ENCODE assay signal across 14 mouse cellular contexts in the genomic region with DNA sequence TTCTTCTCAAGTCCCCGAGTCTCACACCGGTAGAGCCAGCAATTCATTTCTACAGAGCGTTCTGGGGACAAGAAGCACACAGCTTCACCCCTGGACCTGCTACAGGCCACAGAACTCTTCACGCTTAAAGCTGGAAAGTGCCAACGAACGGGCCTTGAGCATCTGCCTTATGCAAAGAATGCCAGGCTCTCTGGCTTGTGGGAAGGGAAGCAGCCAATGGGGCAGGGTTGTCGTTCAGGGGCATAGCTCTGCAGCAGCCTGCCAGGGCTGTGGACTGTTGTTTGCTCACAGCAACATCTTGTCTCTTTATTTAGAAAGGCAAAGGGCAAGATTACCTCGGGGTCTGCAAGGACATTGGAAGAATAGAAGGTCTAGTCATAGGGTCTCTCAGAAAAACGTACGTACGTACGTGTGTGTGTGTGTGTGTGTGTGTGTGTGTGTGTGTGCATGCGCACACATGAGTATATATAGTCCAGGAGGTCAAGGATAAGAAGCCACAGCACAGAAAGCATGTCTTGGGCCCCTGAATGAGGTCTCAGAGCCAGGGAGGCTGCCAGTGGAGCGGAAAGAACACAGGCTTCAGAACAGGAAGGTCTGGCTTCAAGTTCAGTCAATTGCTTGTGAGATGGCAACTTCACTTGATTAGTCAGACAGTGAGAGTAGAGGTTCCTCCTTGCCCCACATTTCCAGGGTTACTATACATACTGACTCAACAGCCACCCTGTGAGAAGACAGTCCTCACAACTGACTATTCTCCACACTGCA. TPM values are rescaled to one million over a fixed set of nuclear protein-coding genes. Genes with fewer than 3 reads are reported as not detected.
A peak's percentile ranks its signal among the peaks of the same experiment; 100 is the strongest.
DNase-seq lines count a peak whose midpoint lies in the region; ATAC-seq and TF ChIP-seq lines count a peak whose summit lies in the region.
"Had no signal": no experiment of that assay in that cellular context is flagged by ENCODE, and none has a peak within 500 bp of the region (broad histone marks: within the 10 kb centered on the region; RNA-seq: fewer than 3 reads in every experiment).

No protein-coding gene starts in this region.

- 0 out of 2 replicates have a peak, but pooled peaks have one; percentile 16 for ATAC-seq in intestine, embryonic 16.5 days
- ATAC-seq in intestine, embryonic 15.5 days: no peak
- no peak for ATAC-seq in neural tube, embryonic 15.5 days (ENCODE audit: low FRiP score)
- ATAC-seq in intestine, postnatal 0 days: no peak
- no peak for ATAC-seq in megakaryocyte-erythroid progenitor cell, adult 5-6 weeks (replicated peaks; ENCODE audit: low FRiP score, low TSS enrichment, poor library complexity, severe bottlenecking)

- no peaks in the 10 kb centered on the region for H3K9me3 ChIP-seq in intestine, embryonic 16.5 days (ENCODE audit: control insufficient read depth, low read length)
- H3K9me3 ChIP-seq in intestine, embryonic 15.5 days: no peaks in the 10 kb centered on the region
- no peaks in the 10 kb centered on the region for H3K9me3 ChIP-seq in neural tube, embryonic 15.5 days (replicated peaks)
- no peaks in the 10 kb centered on the region for H3K9me3 ChIP-seq in intestine, postnatal 0 days (ENCODE audit: control insufficient read depth)
- H3K9me3 ChIP-seq: embryonic facial prominence, embryonic 15.5 days; limb, embryonic 13.5 days had no signal

- H3K36me3 ChIP-seq in intestine, embryonic 16.5 days (ENCODE audit: control insufficient read depth, insufficient read depth, low read length): no peaks in the 10 kb centered on the region
- H3K36me3 ChIP-seq in intestine, embryonic 15.5 days: no peaks in the 10 kb centered on the region
- H3K36me3 ChIP-seq in neural tube, embryonic 15.5 days: no peaks in the 10 kb centered on the region
- H3K36me3 ChIP-seq in intestine, postnatal 0 days (ENCODE audit: control insufficient read depth, insufficient read depth): no peaks in the 10 kb centered on the region
- H3K36me3 ChIP-seq: embryonic facial prominence, embryonic 15.5 days; limb, embryonic 13.5 days had no signal

- no peaks in the 10 kb centered on the region for H3K27me3 ChIP-seq in intestine, embryonic 16.5 days (replicated peaks; ENCODE audit: control insufficient read depth, insufficient read depth, low read length)
- no peaks in the 10 kb centered on the region for H3K27me3 ChIP-seq in intestine, embryonic 15.5 days (replicated peaks)
- no peaks in the 10 kb centered on the region for H3K27me3 ChIP-seq in neural tube, embryonic 15.5 days (replicated peaks)
- H3K27me3 ChIP-seq in intestine, postnatal 0 days (replicated peaks; ENCODE audit: control insufficient read depth, insufficient read depth, low read length): no peaks in the 10 kb centered on the region
- H3K27me3 ChIP-seq: embryonic facial prominence, embryonic 15.5 days; limb, embryonic 13.5 days had no signal

- no peak overlapping the region for H3K9ac ChIP-seq in intestine, embryonic 16.5 days (ENCODE audit: low read depth, low read length)
- H3K9ac ChIP-seq in intestine, embryonic 15.5 days: no peak overlapping the region
- H3K9ac ChIP-seq in neural tube, embryonic 15.5 days (replicated peaks): no peak overlapping the region
- no peak overlapping the region for H3K9ac ChIP-seq in intestine, postnatal 0 days (ENCODE audit: low read depth, low read length)
- H3K9ac ChIP-seq: embryonic facial prominence, embryonic 15.5 days; limb, embryonic 13.5 days had no signal

- H3K4me1 ChIP-seq in intestine, embryonic 16.5 days (ENCODE audit: control insufficient read depth, insufficient read depth, low read length): peaks cover 16% of the 10 kb centered on the region
- H3K4me1 ChIP-seq in intestine, embryonic 15.5 days (replicated peaks): peaks cover 7% of the 10 kb centered on the region
- 0 out of 2 replicates have a peak, but pooled peaks cover 17% of the 10 kb centered on the region for H3K4me1 ChIP-seq in neural tube, embryonic 15.5 days
- no peaks in the 10 kb centered on the region for H3K4me1 ChIP-seq in intestine, postnatal 0 days (replicated peaks; ENCODE audit: control insufficient read depth, insufficient read depth, low read length)

- H3K27ac ChIP-seq in intestine, embryonic 16.5 days (ENCODE audit: low read length): no peak overlapping the region; the same call in 1 of the 2 replicates
- no peak overlapping the region for H3K27ac ChIP-seq in intestine, embryonic 15.5 days
- H3K27ac ChIP-seq in neural tube, embryonic 15.5 days (replicated peaks): peak overlapping the region; percentile 52; the same call in 1 of the 2 replicates
- H3K27ac ChIP-seq in intestine, postnatal 0 days (ENCODE audit: low read depth, low read length): peak overlapping the region; percentile 35; the same call in 1 of the 2 replicates
- H3K27ac ChIP-seq: embryonic facial prominence, embryonic 15.5 days; limb, embryonic 13.5 days had no signal

- TF ChIP-seq CTCF in intestine, postnatal 0 days (IDR thresholded peaks at IDR 0.05; ENCODE audit: low read depth): no peak

- H3K4me3 ChIP-seq in intestine, embryonic 16.5 days (ENCODE audit: low read length): no peak overlapping the region
- no peak overlapping the region for H3K4me3 ChIP-seq in intestine, embryonic 15.5 days (replicated peaks)
- H3K4me3 ChIP-seq in neural tube, embryonic 15.5 days (replicated peaks): no peak overlapping the region
- no peak overlapping the region for H3K4me3 ChIP-seq in intestine, postnatal 0 days (ENCODE audit: low read depth, low read length)
- H3K4me3 ChIP-seq: embryonic facial prominence, embryonic 15.5 days; limb, embryonic 13.5 days had no signal

- no peak overlapping the region for H3K4me2 ChIP-seq in intestine, embryonic 16.5 days (ENCODE audit: low read depth, low read length)
- no peak overlapping the region for H3K4me2 ChIP-seq in intestine, embryonic 15.5 days (replicated peaks)
- H3K4me2 ChIP-seq in neural tube, embryonic 15.5 days: no peak overlapping the region
- no peak overlapping the region for H3K4me2 ChIP-seq in intestine, postnatal 0 days (replicated peaks; ENCODE audit: low read depth)
- H3K4me2 ChIP-seq: limb, embryonic 13.5 days had no signal

- WGBS in intestine, embryonic 16.5 days: 74% methylated on average over 14 of the region's 14 CpGs
- 79% methylated on average over 14 of the region's 14 CpGs for WGBS in intestine, embryonic 15.5 days
- WGBS in neural tube, embryonic 15.5 days: 86% methylated on average over 14 of the region's 14 CpGs
- WGBS in intestine, postnatal 0 days: 81% methylated on average over 14 of the region's 14 CpGs

- no peak for DNase-seq in neural tube, embryonic 10.5 days (ENCODE audit: extremely low spot score, low spot score)
- DNase-seq in Muller cell, postnatal 12 days (ENCODE audit: inconsistent ontology term): no peak
- DNase-seq: cerebellum, adult 9-10 months; heart, adult 11 months; heart, postnatal 14 days; lung, postnatal 10 days; right cerebral cortex, postnatal 4 days had no signal

RNA-seq across cellular contexts. Expression of a gene that starts 48.0 kb away (rescaled TPM):
- polyA plus RNA-seq in intestine, embryonic 16.5 days (2015; fragmentation: Nextera tagmentation; extraction: Ambion mirVana): 8.5 and 9.0 TPM in 2 replicates
- 14.0 and 14.1 TPM in 2 replicates for polyA plus RNA-seq in intestine, embryonic 15.5 days (2015; fragmentation: Nextera tagmentation; extraction: Ambion mirVana)
- polyA plus RNA-seq in neural tube, embryonic 15.5 days (2015; fragmentation: Nextera tagmentation; extraction: Ambion mirVana): 4.6 and 7.0 TPM in 2 replicates
- polyA plus RNA-seq in intestine, postnatal 0 days (2015; fragmentation: Nextera tagmentation; extraction: Ambion mirVana): 16.1 and 18.8 TPM in 2 replicates
- total RNA-seq in megakaryocyte-erythroid progenitor cell, adult 5-6 weeks (2014; fragmentation: Nextera tagmentation): not detected in 2 replicates
- total RNA-seq in megakaryocyte-erythroid progenitor cell, adult 5-6 weeks (2017): not detected in 2 replicates

Comparison
In these comparisons a context has a peak if more than half of its experiments do, and no peak if none do; other contexts are left out.
1. H3K27ac ChIP-seq: peak in neural tube, embryonic 15.5 days (single experiment) and intestine, postnatal 0 days (single experiment); none in intestine, embryonic 16.5 days (single experiment) and intestine, embryonic 15.5 days (single experiment).